Comparison of ENCODE assay signal across 8 mouse cellular contexts in genomic region chr9:82829007-82829689, GRCm38 (mm10). TPM values are rescaled to one million over a fixed set of nuclear protein-coding genes. Genes with fewer than 3 reads are reported as not detected.
A peak's percentile ranks its signal among the peaks of the same experiment; 100 is the strongest.
DNase-seq lines count a peak whose midpoint lies in the region; ATAC-seq and TF ChIP-seq lines count a peak whose summit lies in the region.

TSS of gene Irak1bp1 (plus strand) at chr9:82829540.

- WGBS in embryonic facial prominence, embryonic 13.5 days: 13% methylated on average over 20 of the region's 20 CpGs
- WGBS in midbrain, embryonic 13.5 days: 12% methylated on average over 20 of the region's 20 CpGs

- peaks cover 12% of the 10 kb centered on the region for H3K4me1 ChIP-seq in embryonic facial prominence, embryonic 13.5 days
- H3K4me1 ChIP-seq in midbrain, embryonic 13.5 days (replicated peaks): peaks cover 17% of the 10 kb centered on the region

- peak within 1 kb of the TSS; percentile 90 for H3K9ac ChIP-seq in embryonic facial prominence, embryonic 13.5 days
- H3K9ac ChIP-seq in midbrain, embryonic 13.5 days (replicated peaks): peak within 1 kb of the TSS; percentile 90

- H3K27ac ChIP-seq in gastrocnemius, adult 2 months: peak within 1 kb of the TSS; percentile 85
- peak within 1 kb of the TSS; percentile 82 for H3K27ac ChIP-seq in embryonic facial prominence, embryonic 13.5 days
- H3K27ac ChIP-seq in midbrain, embryonic 13.5 days: peak within 1 kb of the TSS; percentile 96

- intact Hi-C loops in gastrocnemius, adult 2 months (cut with DNase I): no loop called here

- 0 out of 2 replicates have a peak, but pooled peaks have one; percentile 2 for ATAC-seq in embryonic facial prominence, embryonic 13.5 days (ENCODE audit: insufficient number of reproducible peaks, insufficient read depth, low FRiP score, low TSS enrichment, low read depth)
- peak; percentile 10 for ATAC-seq in midbrain, embryonic 13.5 days

- no peak for DNase-seq in gastrocnemius, adult 2 months
- DNase-seq in gastrocnemius, postnatal 10 days: no peak
- peak; percentile 15 for DNase-seq in CD4-positive, CD25-positive, alpha-beta regulatory T cell, adult 2 months (ENCODE audit: low read depth, low spot score)
- DNase-seq in layer of hippocampus, postnatal 10 days (ENCODE audit: low spot score in 2 of 2): no peak
- DNase-seq in right cerebral cortex, postnatal 25 days: no peak
- DNase-seq in gastrocnemius, adult 18-20 months (ENCODE audit: low spot score): no peak

- no peaks in the 10 kb centered on the region for H3K9me3 ChIP-seq in embryonic facial prominence, embryonic 13.5 days
- H3K9me3 ChIP-seq in midbrain, embryonic 13.5 days: no peaks in the 10 kb centered on the region

- H3K4me3 ChIP-seq in gastrocnemius, adult 2 months: peak within 1 kb of the TSS; percentile 95
- peak within 1 kb of the TSS; percentile 84 for H3K4me3 ChIP-seq in embryonic facial prominence, embryonic 13.5 days
- H3K4me3 ChIP-seq in midbrain, embryonic 13.5 days (replicated peaks): peak within 1 kb of the TSS; percentile 76

- 0 out of 2 replicates have a peak, but pooled peaks cover 3% of the 10 kb centered on the region for H3K36me3 ChIP-seq in embryonic facial prominence, embryonic 13.5 days
- peaks cover 4% of the 10 kb centered on the region; the same call in 1 of the 2 replicates for H3K36me3 ChIP-seq in midbrain, embryonic 13.5 days

- peak within 1 kb of the TSS; percentile 69 for H3K4me2 ChIP-seq in embryonic facial prominence, embryonic 13.5 days
- H3K4me2 ChIP-seq in midbrain, embryonic 13.5 days (replicated peaks): peak within 1 kb of the TSS; percentile 63

- no peaks in the 10 kb centered on the region for H3K27me3 ChIP-seq in embryonic facial prominence, embryonic 13.5 days
- no peaks in the 10 kb centered on the region for H3K27me3 ChIP-seq in midbrain, embryonic 13.5 days

- TF ChIP-seq CTCF in gastrocnemius, adult 2 months (IDR thresholded peaks at IDR 0.05): no peak

RNA-seq across cellular contexts. Expression of gene Irak1bp1, which starts in this region (rescaled TPM):
- total RNA-seq in gastrocnemius, adult 2 months (2021): 1 to 10 TPM; 2.1 to 2.3 TPM
- total RNA-seq in gastrocnemius, postnatal 10 days (2021): 1 to 10 TPM; 1.2 to 2.4 TPM
- 25.3 and 26.8 TPM in 2 replicates for polyA plus RNA-seq in embryonic facial prominence, embryonic 13.5 days (2015; fragmentation: Nextera tagmentation; extraction: Ambion mirVana)
- total RNA-seq in layer of hippocampus, postnatal 10 days (2021): 10 to 100 TPM; 23.7 to 28.7 TPM
- polyA plus RNA-seq in midbrain, embryonic 13.5 days (2015; fragmentation: Nextera tagmentation; extraction: Ambion mirVana): 29.2 TPM in 2 replicates
- total RNA-seq in gastrocnemius, adult 18-20 months (2021): 1 to 10 TPM; 2.1 to 2.6 TPM

Comparison
In these comparisons a context has a peak if more than half of its experiments do, and no peak if none do; other contexts are left out.
1. RNA of gene Irak1bp1 (total RNA-seq): 23.7 to 28.7 TPM in layer of hippocampus, postnatal 10 days; 2.1 to 2.6 TPM in gastrocnemius, adult 18-20 months, 1.2 to 2.4 TPM in gastrocnemius, postnatal 10 days and 2.1 to 2.3 TPM in gastrocnemius, adult 2 months; every median in the first group is over 4 times any median in the second.
2. Peak in every context shown above with its lines, with median percentiles within 50 percentile points of each other: H3K27ac ChIP-seq and H3K4me3 ChIP-seq.